Mouse (Mus musculus) megakaryocyte, embryonic 14.5 days (primary cell): ENCODE data around the gene Ube2e2. TPM values are rescaled to one million over a fixed set of nuclear protein-coding genes. Genes with fewer than 3 reads are reported as not detected.
"Not testable (repeated sequence)": the region's sequence is repeated elsewhere in the genome, so short reads cannot be mapped to it uniquely, and the experiment has no call there.

Experiments used
- H3K27me3 ChIP-seq: replicated peaks from 2 replicates; pipeline ENCODE3; 2012; ENCODE audit warnings: inconsistent platforms
- H3K36me3 ChIP-seq: replicated peaks from 2 replicates; pipeline ENCODE3; 2012; ENCODE audit warnings: low read length, inconsistent platforms, mixed read lengths
- H3K4me1 ChIP-seq: 2 replicates; pipeline ENCODE4 v1.6.1; 2012; ENCODE audit warnings: inconsistent platforms
- H3K4me3 ChIP-seq: replicated peaks from 2 replicates; pipeline ENCODE3; 2012; ENCODE audit warnings: moderate library complexity, mild to moderate bottlenecking, inconsistent platforms
- H3K9me3 ChIP-seq: 2 replicates; pipeline ENCODE4 v1.6.1; 2012; ENCODE audit warnings: inconsistent platforms
- FLI1 ChIP-seq: IDR thresholded peaks from 2 replicates; pipeline ENCODE4 v1.6.1; 2012; ENCODE audit warnings: low read length, inconsistent platforms, mixed read lengths
- GATA1 ChIP-seq: IDR thresholded peaks from 3 replicates; pipeline ENCODE4 v1.6.1; 2012; ENCODE audit warnings: mixed read lengths, low read length, inconsistent platforms, borderline replicate concordance
- polyA plus RNA-seq: library from polyadenylated mRNA; stranded (reverse); fragments of >175 nt; gene quantifications from 2 replicates; pipeline ENCODE4 v1.2.3, GENCODE M21; 2012; ENCODE audit warnings: low replicate concordance; ENCODE audit not compliant: insufficient read depth

Ube2e2 gene
- polyA plus RNA-seq, 1 experiment, result 6.0 TPM

DNA sequence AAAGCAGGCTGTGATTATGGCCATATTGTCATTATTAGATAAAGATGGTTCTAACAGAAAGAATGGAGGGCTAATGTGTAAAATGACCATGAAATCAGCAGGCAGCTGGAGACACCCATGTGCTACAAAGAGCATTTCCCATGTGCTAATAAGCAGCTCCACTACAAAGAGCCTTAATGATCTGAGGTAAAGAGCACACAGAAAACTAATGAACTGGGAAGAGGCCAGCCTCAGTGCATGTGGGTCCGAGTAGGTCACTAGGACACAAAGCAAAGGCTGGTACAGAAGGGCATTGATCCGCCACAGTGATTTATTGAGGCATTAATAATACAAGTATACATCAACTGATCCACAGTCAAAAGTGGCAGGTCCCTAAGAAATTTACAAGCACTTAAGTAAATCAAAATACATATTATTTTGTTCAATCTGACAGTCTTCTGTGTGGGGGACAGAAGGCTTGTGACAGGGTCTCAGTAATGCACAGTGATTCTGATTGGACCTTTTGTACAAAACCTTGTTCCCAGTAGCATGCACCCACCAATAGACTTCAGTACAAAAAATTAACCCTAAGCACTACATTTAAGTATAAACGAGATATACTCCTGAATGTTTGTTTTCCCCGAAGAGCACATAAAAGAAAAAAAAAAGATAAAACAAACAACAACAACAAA, 320.6 kb downstream of the Ube2e2 start:
- Histone ChIP-seq H3K27me3 (no peaks in the 10 kb centered on the region), H3K36me3 (no peaks in the 10 kb centered on the region), H3K4me3 (no peak overlapping the region), H3K4me1 (no peaks in the 10 kb centered on the region), H3K9me3 (no peaks in the 10 kb centered on the region)
- TF ChIP-seq GATA1 (no peak), FLI1 (no peak)

DNA sequence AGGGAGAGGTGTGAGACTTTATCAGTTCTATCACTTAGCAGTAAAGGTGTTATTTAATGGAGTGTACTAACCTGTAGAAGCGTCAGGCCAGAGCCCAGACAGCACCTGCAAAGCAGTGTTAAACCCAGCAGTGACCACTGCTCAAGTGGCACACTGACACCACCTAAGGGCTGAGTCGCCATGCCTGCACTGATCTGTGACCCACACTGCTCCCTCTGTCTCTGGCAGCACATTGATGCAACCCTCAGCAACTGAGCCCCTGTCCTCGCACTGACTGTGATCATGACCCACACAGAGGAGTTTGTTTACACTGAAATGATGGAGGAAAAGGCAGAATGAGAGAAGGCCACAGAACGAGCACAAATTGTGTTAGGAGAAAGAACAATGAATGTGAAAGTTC, 321.2 kb downstream of the Ube2e2 start:
- Histone ChIP-seq H3K4me3 (peak overlapping the region; percentile 47), H3K36me3 (no peaks in the 10 kb centered on the region), H3K9me3 (no peaks in the 10 kb centered on the region), H3K4me1 (no peaks in the 10 kb centered on the region), H3K27me3 (no peaks in the 10 kb centered on the region)
- TF ChIP-seq GATA1 (no peak), FLI1 (no peak)

DNA sequence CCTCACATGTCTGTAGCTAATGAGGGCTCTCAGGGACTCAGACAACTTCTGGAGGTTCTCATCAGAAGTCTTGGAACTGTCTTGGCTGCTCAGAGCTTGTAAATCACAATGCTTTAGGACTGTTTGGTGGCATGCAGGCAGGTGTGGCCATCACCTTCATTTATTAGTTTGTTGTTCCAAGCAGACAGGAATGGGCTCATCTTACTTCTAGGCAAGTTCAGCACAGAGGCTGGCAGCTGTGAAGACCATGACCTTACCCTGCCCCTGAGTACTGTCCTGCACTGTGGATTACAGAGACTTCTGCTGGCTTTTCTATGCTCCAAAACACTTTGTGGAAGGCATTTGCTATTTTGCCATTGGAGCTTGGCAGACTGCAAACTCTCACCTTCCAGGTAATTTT, 324.5 kb downstream of the Ube2e2 start:
- Histone ChIP-seq H3K27me3 (no peaks in the 10 kb centered on the region), H3K4me1 (0 out of 2 replicates have a peak, but pooled peaks cover 4% of the 10 kb centered on the region), H3K4me3 (no peak overlapping the region), H3K36me3 (no peaks in the 10 kb centered on the region), H3K9me3 (peaks cover 17% of the 10 kb centered on the region)
- TF ChIP-seq GATA1, result no peak
- no peak for TF ChIP-seq FLI1

DNA sequence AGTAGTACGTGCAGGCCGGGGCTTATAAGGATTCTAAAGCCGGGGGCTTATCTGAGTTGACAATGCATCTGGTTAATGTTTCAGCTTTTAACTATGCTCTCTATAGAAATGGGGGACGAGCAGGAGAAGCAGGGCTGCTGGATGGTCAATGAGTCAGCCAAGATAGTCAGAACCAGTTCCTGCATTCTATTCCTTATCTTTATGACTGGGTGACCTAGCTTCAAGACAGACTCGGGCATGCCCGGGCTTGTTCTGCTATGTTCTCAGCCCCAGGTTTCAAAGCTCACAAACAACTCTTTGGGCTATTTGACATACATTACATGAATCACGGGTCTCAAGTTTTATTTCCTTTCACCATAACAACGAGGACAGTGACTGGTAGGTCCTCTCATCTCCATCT, 329.1 kb downstream of the Ube2e2 start:
- not testable (repeated sequence) for H3K4me3 ChIP-seq, H3K36me3 ChIP-seq, H3K4me1 ChIP-seq, H3K27me3 ChIP-seq
- H3K9me3 ChIP-seq, result peaks cover 31% of the 10 kb centered on the region

DNA sequence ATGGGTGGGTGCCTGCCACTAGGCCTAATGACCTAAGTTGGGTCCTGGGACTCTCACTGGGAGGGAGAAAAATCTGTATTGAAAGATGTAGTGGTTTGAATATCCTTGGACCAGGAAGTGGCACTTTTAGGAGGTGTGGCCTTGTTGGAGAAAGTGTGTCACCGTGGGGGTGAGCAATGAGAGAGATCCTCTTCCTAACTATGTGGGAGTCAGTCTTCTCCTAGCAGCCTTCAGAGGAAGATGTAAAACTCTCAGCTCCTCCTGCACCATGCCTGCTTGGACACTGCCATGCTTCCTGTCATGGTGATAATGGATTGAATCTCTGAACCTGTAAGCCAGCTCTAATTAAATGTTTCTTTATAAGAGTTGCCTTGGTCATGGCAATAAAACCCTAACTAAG, 338.8 kb downstream of the Ube2e2 start:
- Histone ChIP-seq H3K9me3 (peaks cover 3% of the 10 kb centered on the region; the same call in 1 of the 2 replicates), H3K4me1 (no peaks in the 10 kb centered on the region), H3K36me3 (no peaks in the 10 kb centered on the region), H3K27me3 (no peaks in the 10 kb centered on the region), H3K4me3 (no peak overlapping the region)
- TF ChIP-seq FLI1, result no peak
- no peak for TF ChIP-seq GATA1

DNA sequence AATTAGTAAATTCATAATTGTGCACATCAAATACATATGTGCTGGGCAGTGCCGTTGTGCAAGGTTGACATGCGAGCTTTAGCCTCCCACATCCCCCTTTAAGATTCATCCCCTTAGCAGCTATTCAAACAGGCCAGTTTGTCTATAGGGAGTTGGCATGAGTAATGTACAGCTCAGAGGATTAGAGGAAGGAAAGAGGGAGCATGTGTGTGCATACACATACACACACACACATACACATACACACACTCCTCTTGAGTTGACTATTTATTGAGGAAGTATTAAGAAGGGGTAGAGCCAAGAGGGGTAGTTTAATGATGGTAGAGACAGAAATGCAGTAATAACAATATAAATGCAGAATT, 339.5 kb downstream of the Ube2e2 start:
- H3K27me3 ChIP-seq, result no peaks in the 10 kb centered on the region
- no peaks in the 10 kb centered on the region for H3K4me1 ChIP-seq
- no peaks in the 10 kb centered on the region for H3K36me3 ChIP-seq
- peaks cover 4% of the 10 kb centered on the region; the same call in 1 of the 2 replicates for H3K9me3 ChIP-seq
- no peak overlapping the region for H3K4me3 ChIP-seq
- TF ChIP-seq FLI1 (no peak), GATA1 (no peak)

DNA sequence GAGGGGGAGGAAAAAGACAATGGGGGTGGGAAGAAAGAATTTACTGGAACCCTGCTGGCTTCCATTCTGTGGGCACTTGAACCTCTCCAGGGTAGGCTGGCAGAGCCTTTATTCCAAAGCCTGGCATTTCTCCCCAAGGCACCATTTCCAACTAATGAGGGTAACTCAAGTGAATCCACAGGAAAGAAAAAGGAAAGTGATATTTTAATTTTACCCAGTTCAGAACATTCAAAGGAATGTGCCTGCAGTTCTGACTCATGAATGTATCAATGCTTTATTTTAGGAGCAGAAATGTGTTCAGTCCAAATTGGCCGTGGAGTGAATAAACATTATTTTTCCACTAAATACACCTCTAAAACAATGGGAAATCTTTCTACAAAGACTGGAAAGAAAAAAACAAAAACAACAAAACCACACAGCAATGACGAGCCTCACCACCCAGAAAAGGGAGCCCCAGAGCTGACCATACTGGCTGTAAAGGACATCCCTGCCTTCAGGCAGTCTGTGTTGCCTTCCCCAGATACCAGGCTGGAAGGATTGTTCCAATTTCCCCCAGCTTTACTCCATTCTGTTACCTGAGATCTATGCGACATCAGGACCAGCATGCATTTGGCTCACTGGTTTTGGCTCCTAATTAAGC, 340.0 kb downstream of the Ube2e2 start:
- Histone ChIP-seq H3K36me3 (no peaks in the 10 kb centered on the region), H3K4me1 (no peaks in the 10 kb centered on the region), H3K4me3 (no peak overlapping the region), H3K27me3 (no peaks in the 10 kb centered on the region), H3K9me3 (peaks cover 4% of the 10 kb centered on the region; the same call in 1 of the 2 replicates)
- TF ChIP-seq FLI1 (no peak), GATA1 (no peak)

DNA sequence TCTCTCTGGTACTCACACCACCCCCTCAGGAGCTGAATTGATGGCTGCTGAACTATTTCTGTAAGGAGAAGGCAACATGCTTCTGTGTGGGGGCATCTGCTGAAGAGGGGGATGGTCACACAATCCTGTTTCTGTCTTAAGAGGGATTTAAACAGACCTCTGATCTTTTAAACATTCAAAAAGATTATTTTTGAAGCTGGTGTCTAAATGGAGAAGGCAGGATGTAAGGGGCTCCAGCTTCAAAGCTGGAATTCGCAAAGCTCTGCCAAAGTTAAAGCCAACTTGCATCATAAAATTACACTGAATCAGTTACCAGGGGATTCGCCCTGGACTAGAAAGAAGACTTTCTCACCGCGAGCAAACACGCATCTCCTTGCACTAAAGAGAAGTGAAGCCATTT, 346.5 kb downstream of the Ube2e2 start:
- Histone ChIP-seq H3K27me3 (no peaks in the 10 kb centered on the region), H3K4me1 (no peaks in the 10 kb centered on the region), H3K4me3 (no peak overlapping the region), H3K9me3 (peaks cover 4% of the 10 kb centered on the region; the same call in 1 of the 2 replicates), H3K36me3 (no peaks in the 10 kb centered on the region)
- TF ChIP-seq FLI1, result no peak
- no peak for TF ChIP-seq GATA1

DNA sequence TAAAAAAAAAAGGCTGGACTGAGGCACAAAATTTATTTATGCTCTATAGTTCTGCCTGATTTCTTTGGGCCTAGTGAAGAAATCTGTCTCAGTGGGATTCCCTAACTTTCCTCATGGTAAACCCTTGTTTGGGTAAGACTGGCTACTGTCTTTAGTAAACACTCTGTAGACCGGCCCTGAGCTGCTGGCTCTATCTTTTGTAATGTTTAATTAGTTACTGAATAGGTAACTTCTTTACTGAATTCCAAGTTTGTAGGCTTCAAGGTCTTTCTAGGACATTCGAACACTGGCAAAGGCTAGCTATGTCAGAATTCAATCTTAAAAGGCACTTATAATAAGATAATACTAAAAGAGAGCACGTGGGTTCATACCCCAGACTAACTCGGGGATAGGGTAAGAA, 355.0 kb downstream of the Ube2e2 start:
- H3K36me3 ChIP-seq, H3K4me3 ChIP-seq, H3K27me3 ChIP-seq, H3K9me3 ChIP-seq, H3K4me1 ChIP-seq: not testable (repeated sequence)

DNA sequence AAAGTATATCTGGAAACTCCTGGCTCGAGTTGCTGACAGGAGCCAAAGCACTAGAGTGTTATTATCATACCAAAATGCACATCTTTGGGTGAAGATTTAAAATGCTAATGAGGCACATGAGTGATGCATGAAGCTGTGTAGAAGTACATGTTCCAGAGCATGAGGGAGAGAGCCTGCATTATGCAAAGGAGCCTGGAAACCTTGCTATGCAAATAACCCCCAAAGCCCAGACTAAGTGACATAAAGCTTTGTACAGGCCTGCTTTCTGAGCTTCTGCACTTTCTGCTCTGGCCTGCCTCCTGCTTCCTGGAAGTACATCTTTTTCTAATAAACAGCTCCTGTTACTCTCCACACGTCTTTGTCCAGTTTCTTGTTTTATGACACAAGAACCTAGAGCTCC, 363.2 kb downstream of the Ube2e2 start:
- Histone ChIP-seq H3K4me3 (no peak overlapping the region), H3K4me1 (no peaks in the 10 kb centered on the region), H3K36me3 (no peaks in the 10 kb centered on the region), H3K27me3 (no peaks in the 10 kb centered on the region), H3K9me3 (no peaks in the 10 kb centered on the region; the same call in 1 of the 2 replicates)
- TF ChIP-seq FLI1, result no peak
- no peak for TF ChIP-seq GATA1
